Mouse (Mus musculus): ENCODE measurements around the gene Rbks. TPM values are rescaled to one million over a fixed set of nuclear protein-coding genes. Genes with fewer than 3 reads are reported as not detected.

Rbks gene
- polyA plus RNA-seq, 1 experiment from 2014 or later, result 4.9 TPM

DNA sequence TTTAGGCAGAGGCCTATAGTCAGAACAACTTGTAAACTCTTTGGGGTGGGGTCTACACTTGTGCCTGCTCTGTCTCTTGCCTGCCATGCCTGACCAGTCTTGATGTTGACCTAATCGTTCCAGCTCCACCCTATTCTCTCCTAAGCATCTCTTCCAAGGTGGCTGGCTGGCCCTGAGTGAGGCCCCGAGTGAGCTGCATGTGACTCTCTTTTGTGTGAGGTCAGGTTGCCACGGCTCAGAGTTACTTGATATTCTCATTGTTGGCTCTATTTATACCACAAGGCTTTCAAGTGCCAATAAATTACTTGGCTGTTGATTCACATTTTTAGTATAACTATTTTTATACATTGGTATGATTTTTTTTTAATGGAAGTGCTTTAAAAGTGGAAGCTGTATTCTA is 70.3 kb downstream of the Rbks start:
- H3K27ac ChIP-seq (ENCODE audit: poor library complexity, severe bottlenecking), result peak overlapping the region; percentile 17; the same call in 1 of the 2 replicates
- no peak overlapping the region for H3K4me3 ChIP-seq
- H3K9ac ChIP-seq, result no peak overlapping the region
- H3K36me3 ChIP-seq, result peaks cover 11% of the 10 kb centered on the region
- 0 out of 2 replicates have a peak, but pooled peaks have one; percentile 19 for ATAC-seq (ENCODE audit: insufficient number of reproducible peaks, low FRiP score)
- H3K4me2 ChIP-seq, result no peak overlapping the region
- H3K9me3 ChIP-seq (replicated peaks), result no peaks in the 10 kb centered on the region
- peaks cover 46% of the 10 kb centered on the region for H3K4me1 ChIP-seq (replicated peaks)
- H3K27me3 ChIP-seq (replicated peaks), result no peaks in the 10 kb centered on the region
- WGBS, result 49% methylated on average over 3 of the region's 3 CpGs

- WGBS, result 92% methylated on average over 3 of the region's 3 CpGs
- Histone ChIP-seq H3K9ac (no peak overlapping the region), H3K4me1 (replicated peaks) (peaks cover 6% of the 10 kb centered on the region), H3K27me3 (replicated peaks) (no peaks in the 10 kb centered on the region), H3K4me3 (no peak overlapping the region), H3K27ac (ENCODE audit: poor library complexity, severe bottlenecking) (no peak overlapping the region), H3K36me3 (peaks cover 64% of the 10 kb centered on the region), H3K9me3 (replicated peaks) (no peaks in the 10 kb centered on the region), H3K4me2 (no peak overlapping the region)
- ATAC-seq (ENCODE audit: insufficient number of reproducible peaks, low FRiP score), result no peak
Measured at GRCm38 (mm10) chr5:31620326-31620725, 77.1 kb downstream of the Rbks start.

GRCm38 (mm10) chr5:31614339-31615025 is 82.9 kb downstream of the Rbks start:
- Histone ChIP-seq H3K9ac (peak overlapping the region; percentile 72), H3K4me2 (peak overlapping the region; percentile 67), H3K4me1 (replicated peaks) (peaks cover 19% of the 10 kb centered on the region), H3K4me3 (peak overlapping the region; percentile 67), H3K36me3 (peaks cover 31% of the 10 kb centered on the region), H3K27ac (ENCODE audit: poor library complexity, severe bottlenecking) (peak overlapping the region; percentile 77), H3K27me3 (replicated peaks) (no peaks in the 10 kb centered on the region), H3K9me3 (replicated peaks) (no peaks in the 10 kb centered on the region)
- WGBS, result 49% methylated on average over 6 of the region's 6 CpGs
- ATAC-seq (ENCODE audit: insufficient number of reproducible peaks, low FRiP score), result no peak

DNA sequence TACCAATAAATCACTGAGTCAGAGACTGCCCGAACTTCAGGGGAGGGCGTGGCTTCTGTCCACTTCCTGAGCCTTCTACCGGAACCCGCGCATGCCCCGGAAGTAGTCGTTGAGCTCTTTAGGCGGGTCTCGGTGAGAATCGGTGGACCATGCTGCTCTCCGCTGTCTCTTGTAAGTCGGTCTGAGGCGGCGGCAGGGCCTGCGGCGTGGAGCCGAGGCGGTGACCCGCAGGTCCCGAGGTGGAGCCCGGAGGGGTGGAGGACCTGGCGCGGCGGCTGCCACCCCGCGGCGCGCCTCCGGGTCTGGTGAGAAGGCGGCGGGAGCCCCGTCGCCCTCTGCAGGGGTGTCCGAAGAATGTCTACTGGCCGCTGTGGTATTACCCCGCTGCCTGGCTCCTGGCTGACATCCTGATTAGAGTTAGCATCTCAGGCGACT is 83.6 kb downstream of the Rbks start:
- peak; percentile 90 for ATAC-seq (ENCODE audit: insufficient number of reproducible peaks, low FRiP score)

GRCm38 (mm10) chr5:31611186-31611585 is 86.2 kb downstream of the Rbks start:
- Histone ChIP-seq H3K4me2 (no peak overlapping the region), H3K9me3 (replicated peaks) (no peaks in the 10 kb centered on the region), H3K27me3 (replicated peaks) (no peaks in the 10 kb centered on the region), H3K36me3 (peaks cover 5% of the 10 kb centered on the region), H3K4me1 (replicated peaks) (peaks cover 22% of the 10 kb centered on the region), H3K9ac (no peak overlapping the region), H3K27ac (ENCODE audit: poor library complexity, severe bottlenecking) (no peak overlapping the region), H3K4me3 (no peak overlapping the region)
- no peak for ATAC-seq (ENCODE audit: insufficient number of reproducible peaks, low FRiP score)
- WGBS, result 84% methylated on average over 1 of the region's 1 CpGs

More for the DNA sequence above, 83.6 kb downstream of the Rbks start:
- peaks cover 25% of the 10 kb centered on the region for H3K36me3 ChIP-seq
- WGBS, result 0% methylated on average over 37 of the region's 37 CpGs
- H3K4me1 ChIP-seq (replicated peaks), result peaks cover 20% of the 10 kb centered on the region
- H3K9ac ChIP-seq, result peak overlapping the region; percentile 72
- peak overlapping the region; percentile 67 for H3K4me2 ChIP-seq
- H3K9me3 ChIP-seq (replicated peaks), result no peaks in the 10 kb centered on the region
- H3K27me3 ChIP-seq (replicated peaks), result no peaks in the 10 kb centered on the region
- peak overlapping the region; percentile 77 for H3K27ac ChIP-seq (ENCODE audit: poor library complexity, severe bottlenecking)
- H3K4me3 ChIP-seq, result peak overlapping the region; percentile 67

DNA sequence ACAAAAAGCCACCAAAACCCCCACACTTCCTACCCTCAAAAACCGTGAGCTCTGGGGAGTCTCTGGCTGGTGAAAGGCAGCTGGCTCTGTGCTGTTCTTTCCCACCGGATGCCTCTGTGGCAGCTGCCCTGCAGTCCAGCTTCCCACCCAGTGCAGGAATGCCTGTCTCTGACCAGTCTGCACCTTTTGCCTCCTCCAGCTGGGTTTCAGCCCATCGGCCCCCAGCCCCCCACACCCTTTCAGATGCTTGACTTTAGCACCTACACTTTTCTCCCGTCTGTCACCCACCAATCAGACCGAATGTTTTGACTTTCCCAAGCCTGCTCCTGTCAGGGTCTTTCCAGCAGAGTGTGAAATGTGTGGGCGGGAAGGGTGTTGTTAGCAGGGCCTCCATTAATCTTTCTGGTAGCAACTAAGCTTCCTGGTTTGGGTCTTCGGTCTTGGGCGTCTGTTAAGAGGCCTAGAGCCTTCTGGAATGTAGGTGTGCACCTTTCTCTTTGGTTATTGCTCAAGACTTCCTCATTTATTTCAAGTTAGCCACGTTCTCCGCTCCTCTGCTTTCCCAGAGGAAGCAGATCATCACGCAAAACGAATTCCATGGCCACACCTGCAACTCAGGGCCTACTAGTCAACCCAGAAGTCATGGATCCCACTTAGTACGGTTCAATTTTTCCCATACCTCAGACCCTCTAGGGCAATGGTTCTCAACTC is 86.9 kb downstream of the Rbks start:
- WGBS, result 49% methylated on average over 13 of the region's 13 CpGs
- Histone ChIP-seq H3K9me3 (replicated peaks) (no peaks in the 10 kb centered on the region), H3K27ac (ENCODE audit: poor library complexity, severe bottlenecking) (no peak overlapping the region)

GRCm38 (mm10) chr5:31606151-31606550 is 91.3 kb downstream of the Rbks start:
- ATAC-seq (ENCODE audit: insufficient number of reproducible peaks, low FRiP score), result no peak
- H3K27me3 ChIP-seq (replicated peaks), result no peaks in the 10 kb centered on the region
- H3K4me2 ChIP-seq, result no peak overlapping the region
- 50% methylated on average over 3 of the region's 3 CpGs for WGBS
- no peaks in the 10 kb centered on the region for H3K36me3 ChIP-seq
- H3K9me3 ChIP-seq (replicated peaks), result no peaks in the 10 kb centered on the region
- no peak overlapping the region for H3K27ac ChIP-seq (ENCODE audit: poor library complexity, severe bottlenecking)
- no peak overlapping the region for H3K4me3 ChIP-seq
- peaks cover 15% of the 10 kb centered on the region; the same call in 1 of the 2 replicates for H3K4me1 ChIP-seq (replicated peaks)
- H3K9ac ChIP-seq, result no peak overlapping the region

More for the DNA sequence above, 86.9 kb downstream of the Rbks start:
- no peak for ATAC-seq (ENCODE audit: insufficient number of reproducible peaks, low FRiP score)
- no peak overlapping the region for H3K9ac ChIP-seq
- no peaks in the 10 kb centered on the region for H3K27me3 ChIP-seq (replicated peaks)
- H3K4me3 ChIP-seq, result no peak overlapping the region
- H3K4me2 ChIP-seq, result no peak overlapping the region
- peaks cover 19% of the 10 kb centered on the region for H3K4me1 ChIP-seq (replicated peaks)
- no peaks in the 10 kb centered on the region; the same call in 1 of the 2 replicates for H3K36me3 ChIP-seq

DNA sequence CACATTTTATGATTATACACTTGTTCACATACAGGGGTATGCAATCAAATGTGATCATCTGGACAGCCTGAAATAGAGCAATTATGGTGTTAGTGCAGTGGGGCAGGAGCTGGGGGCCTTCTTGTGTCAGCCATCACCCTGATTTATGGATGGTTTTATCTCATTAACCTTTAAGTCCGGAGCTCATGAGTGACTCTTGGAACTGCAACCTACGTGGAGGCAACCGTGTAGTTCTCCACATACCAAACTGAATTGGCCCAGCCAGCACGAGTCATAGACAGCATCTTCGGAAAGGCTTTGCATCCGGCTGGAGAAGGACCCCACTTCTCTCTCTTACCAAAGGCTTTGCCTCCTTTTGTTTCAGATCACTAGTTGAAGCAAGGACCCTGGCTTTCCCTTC is 93.7 kb downstream of the Rbks start:
- 79% methylated on average over 6 of the region's 6 CpGs for WGBS
- no peaks in the 10 kb centered on the region for H3K36me3 ChIP-seq
- no peak overlapping the region for H3K4me2 ChIP-seq
- no peak overlapping the region for H3K9ac ChIP-seq
- H3K9me3 ChIP-seq (replicated peaks), result peaks cover 6% of the 10 kb centered on the region
- no peak overlapping the region for H3K4me3 ChIP-seq
- no peak for ATAC-seq (ENCODE audit: insufficient number of reproducible peaks, low FRiP score)
- no peak overlapping the region for H3K27ac ChIP-seq (ENCODE audit: poor library complexity, severe bottlenecking)
- no peaks in the 10 kb centered on the region for H3K27me3 ChIP-seq (replicated peaks)
- H3K4me1 ChIP-seq (replicated peaks), result peaks cover 8% of the 10 kb centered on the region; the same call in 1 of the 2 replicates

DNA sequence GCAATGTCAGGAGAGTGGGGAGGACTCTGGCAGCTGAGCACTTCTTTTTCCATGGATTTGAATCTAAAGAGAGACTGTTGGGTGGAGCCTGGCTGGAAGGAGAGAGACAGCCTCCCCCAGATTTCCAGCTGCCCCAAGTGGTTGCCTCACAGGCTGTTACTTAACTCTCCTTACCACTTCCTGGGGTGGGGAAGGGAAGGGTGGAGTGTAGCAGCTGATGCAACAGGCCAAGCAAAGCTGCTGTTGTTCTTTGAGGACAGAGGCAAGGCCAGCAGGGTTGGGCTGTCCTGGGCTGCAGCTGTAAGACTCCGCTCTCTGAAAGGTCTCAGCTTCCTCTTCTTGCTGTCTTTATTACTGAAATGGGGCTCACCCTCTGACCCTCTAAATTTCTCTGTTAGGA is 95.0 kb downstream of the Rbks start:
- no peak overlapping the region for H3K27ac ChIP-seq (ENCODE audit: poor library complexity, severe bottlenecking)
- no peaks in the 10 kb centered on the region for H3K27me3 ChIP-seq (replicated peaks)
- H3K9ac ChIP-seq, result no peak overlapping the region
- H3K36me3 ChIP-seq, result no peaks in the 10 kb centered on the region
- WGBS, result 85% methylated on average over 1 of the region's 1 CpGs
- H3K4me2 ChIP-seq, result no peak overlapping the region
- 0 out of 2 replicates have a peak, but pooled peaks have one; percentile 42 for ATAC-seq (ENCODE audit: insufficient number of reproducible peaks, low FRiP score)
- peaks cover 9% of the 10 kb centered on the region for H3K4me1 ChIP-seq (replicated peaks)
- no peak overlapping the region for H3K4me3 ChIP-seq
- H3K9me3 ChIP-seq (replicated peaks), result peaks cover 6% of the 10 kb centered on the region

DNA sequence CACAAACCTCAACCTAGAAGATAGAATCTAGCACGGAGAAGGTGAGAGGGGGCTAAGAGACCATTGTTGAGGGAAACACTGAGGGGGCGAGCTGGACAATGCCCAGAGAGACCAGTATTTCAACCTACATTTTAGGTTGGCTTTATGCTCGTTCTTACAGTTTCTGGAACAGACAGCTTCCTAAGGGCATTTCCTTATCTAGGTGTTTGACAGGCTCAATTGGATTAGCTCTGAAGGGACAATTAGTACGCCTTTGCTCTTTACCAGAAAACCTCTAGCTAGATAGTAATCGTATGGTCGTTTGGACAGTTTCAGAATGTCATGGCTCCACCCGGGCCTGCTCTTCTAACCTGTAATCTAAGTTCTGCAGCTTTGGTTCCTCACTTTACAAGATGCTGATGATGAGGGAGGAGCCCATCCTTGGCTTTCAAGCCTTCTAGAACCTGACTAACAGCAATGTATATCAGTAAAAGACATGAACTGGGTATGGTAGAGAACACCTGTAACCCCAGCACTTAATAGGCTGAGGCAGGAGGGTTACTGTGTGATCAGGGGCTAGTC is 96.2 kb downstream of the Rbks start:
- peaks cover 6% of the 10 kb centered on the region for H3K9me3 ChIP-seq (replicated peaks)
- H3K27ac ChIP-seq (ENCODE audit: poor library complexity, severe bottlenecking), result no peak overlapping the region
- H3K36me3 ChIP-seq, result no peaks in the 10 kb centered on the region
- no peak overlapping the region for H3K9ac ChIP-seq
- H3K4me1 ChIP-seq (replicated peaks), result peaks cover 19% of the 10 kb centered on the region
- H3K4me3 ChIP-seq, result no peak overlapping the region
- H3K27me3 ChIP-seq (replicated peaks), result no peaks in the 10 kb centered on the region
- ATAC-seq (ENCODE audit: insufficient number of reproducible peaks, low FRiP score), result no peak
- no peak overlapping the region for H3K4me2 ChIP-seq
- WGBS, result 50% methylated on average over 7 of the region's 7 CpGs

DNA sequence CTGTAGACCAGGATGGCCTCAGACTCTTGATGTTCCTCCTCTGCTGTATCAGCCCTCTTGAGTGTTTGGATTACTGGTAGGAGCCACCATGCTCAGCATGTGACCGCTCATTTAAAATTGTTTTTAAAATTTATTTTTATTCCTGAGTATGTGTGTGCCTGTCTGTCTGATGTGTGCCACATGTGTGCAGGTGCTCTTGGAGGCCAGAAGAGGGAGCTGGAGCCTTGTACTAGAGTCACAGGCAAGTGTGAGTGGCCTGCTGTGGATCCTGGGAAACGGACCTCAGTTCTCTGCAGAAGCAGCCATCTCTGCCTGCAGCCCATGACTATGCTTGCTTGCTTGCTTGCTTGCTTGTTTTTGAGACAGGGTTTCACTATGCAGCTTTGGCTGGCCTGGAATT is 98.3 kb downstream of the Rbks start:
- H3K4me2 ChIP-seq, result no peak overlapping the region
- peaks cover 6% of the 10 kb centered on the region for H3K9me3 ChIP-seq (replicated peaks)
- H3K9ac ChIP-seq, result no peak overlapping the region
- no peaks in the 10 kb centered on the region for H3K36me3 ChIP-seq
- no peaks in the 10 kb centered on the region for H3K27me3 ChIP-seq (replicated peaks)
- WGBS, result 86% methylated on average over 2 of the region's 2 CpGs
- no peak overlapping the region for H3K4me3 ChIP-seq
- H3K27ac ChIP-seq (ENCODE audit: poor library complexity, severe bottlenecking), result no peak overlapping the region
- no peak for ATAC-seq (ENCODE audit: insufficient number of reproducible peaks, low FRiP score)
- H3K4me1 ChIP-seq (replicated peaks), result peaks cover 20% of the 10 kb centered on the region

All from heart, embryonic 12.5 days (tissue).